Mouse (Mus musculus) neural tube, embryonic 11.5 days (tissue): Measurements from ENCODE around the gene Gm49510. TPM values are rescaled to one million over a fixed set of nuclear protein-coding genes. Genes with fewer than 3 reads are reported as not detected.

Source experiments
- ATAC-seq: fragments of 200-750 bp; cut with Nextera tagmentation; 2 replicates; pipeline ENCODE4 v1.8.0; 2017; ENCODE audit warnings: moderate number of reproducible peaks, mild to moderate bottlenecking, moderate TSS enrichment, moderate library complexity; ENCODE audit not compliant: insufficient read depth, low FRiP score, low TSS enrichment
- DNase-seq: peaks from one replicate; pipeline ENCODE4 v3.0.0-alpha.2; 2015; ENCODE audit warnings: low spot score
- H3K27ac ChIP-seq: fragments of 300-500 bp; sonication (generic); 2 replicates; pipeline ENCODE4 v1.5.1; 2014; ENCODE audit warnings: low read depth, mild to moderate bottlenecking, low read length
- H3K27me3 ChIP-seq: fragments of 300-500 bp; sonication (generic); 2 replicates; pipeline ENCODE4 v1.6.1; 2014; ENCODE audit warnings: mild to moderate bottlenecking, low read length, mixed read lengths; ENCODE audit not compliant: control insufficient read depth, insufficient read depth
- H3K36me3 ChIP-seq: fragments of 300-500 bp; sonication (generic); 2 replicates; pipeline ENCODE4 v1.6.1; 2014; ENCODE audit warnings: mild to moderate bottlenecking, low read length, moderate library complexity, mixed read lengths; ENCODE audit not compliant: control insufficient read depth, insufficient read depth
- H3K4me1 ChIP-seq: fragments of 300-500 bp; sonication (generic); 2 replicates; pipeline ENCODE4 v1.6.1; 2014; ENCODE audit warnings: low read length, mixed read lengths; ENCODE audit not compliant: control insufficient read depth, insufficient read depth
- H3K4me2 ChIP-seq: fragments of 300-500 bp; sonication (generic); 2 replicates; pipeline ENCODE4 v1.6.1; 2014; ENCODE audit warnings: low read depth, mild to moderate bottlenecking, moderate library complexity
- H3K4me3 ChIP-seq: fragments of 300-500 bp; sonication (generic); 2 replicates; pipeline ENCODE4 v1.5.1; 2014; ENCODE audit warnings: low read depth, low read length
- H3K9ac ChIP-seq: fragments of 300-500 bp; sonication (generic); 2 replicates; pipeline ENCODE4 v1.6.1; 2014; ENCODE audit warnings: mild to moderate bottlenecking, low read length
- H3K9me3 ChIP-seq: fragments of 300-500 bp; sonication (generic); 2 replicates; pipeline ENCODE4 v1.6.1; 2016; ENCODE audit warnings: low read length; ENCODE audit not compliant: control insufficient read depth
- WGBS: fragments of 180-500 bp; shearing (Covaris S2); extraction: QIAGEN DNeasy Blood & Tissue Kit; methylation state at CpG from one replicate; pipeline ENCODE4 v1.1.7; 2014; 5-methylcytosine and 5-hydroxymethylcytosine counted together
- polyA plus RNA-seq: library from polyadenylated mRNA; unstranded; fragments of >200 nt; fragmentation: Nextera tagmentation; extraction: Ambion mirVana; gene quantifications from 2 replicates; pipeline ENCODE4 v1.2.1, GENCODE M21; 2014

The Gm49510 gene
- polyA plus RNA-seq, 1 experiment from 2014 or later = 0.27 TPM

GRCm38 (mm10) chr15:78927021-78927787 is 27.7 kb downstream of the Gm49510 start:
- WGBS = 20% methylated on average over 15 of the region's 15 CpGs
- Histone ChIP-seq H3K9me3 (no peaks in the 10 kb centered on the region), H3K36me3 (no peaks in the 10 kb centered on the region), H3K4me1 (peaks cover 23% of the 10 kb centered on the region), H3K9ac (no peak overlapping the region), H3K27me3 (peaks cover 4% of the 10 kb centered on the region; the same call in 1 of the 2 replicates), H3K4me2 (peak overlapping the region; percentile 57), H3K4me3 (peak overlapping the region; percentile 30), H3K27ac (no peak overlapping the region)
- no peak for ATAC-seq
- DNase-seq = no peak

GRCm38 (mm10) chr15:78927788-78928457 is 28.5 kb downstream of the Gm49510 start:
- peak overlapping the region; percentile 37; the same call in 1 of the 2 replicates for H3K9ac ChIP-seq
- WGBS = 1% methylated on average over 27 of the region's 35 CpGs
- H3K4me3 ChIP-seq = peak overlapping the region; percentile 30
- H3K27ac ChIP-seq = 0 out of 2 replicates have a peak overlapping the region, but pooled peaks have one; percentile 3
- H3K36me3 ChIP-seq = no peaks in the 10 kb centered on the region
- DNase-seq (peak; percentile 77), ATAC-seq (peak; percentile 43; the same call in 1 of the 2 replicates)
- peaks cover 4% of the 10 kb centered on the region; the same call in 1 of the 2 replicates for H3K27me3 ChIP-seq
- no peaks in the 10 kb centered on the region for H3K9me3 ChIP-seq
- peaks cover 23% of the 10 kb centered on the region for H3K4me1 ChIP-seq
- peak overlapping the region; percentile 57 for H3K4me2 ChIP-seq

GRCm38 (mm10) chr15:78928539-78928938 is 29.1 kb downstream of the Gm49510 start:
- Histone ChIP-seq H3K4me1 (peaks cover 23% of the 10 kb centered on the region), H3K4me3 (no peak overlapping the region), H3K9me3 (no peaks in the 10 kb centered on the region), H3K36me3 (no peaks in the 10 kb centered on the region), H3K27ac (no peak overlapping the region), H3K9ac (no peak overlapping the region), H3K4me2 (peak overlapping the region; percentile 57), H3K27me3 (peaks cover 4% of the 10 kb centered on the region; the same call in 1 of the 2 replicates)
- ATAC-seq = no peak
- WGBS = 48% methylated on average over 8 of the region's 8 CpGs
- DNase-seq = no peak

GRCm38 (mm10) chr15:78930192-78930706 is 30.8 kb downstream of the Gm49510 start:
- Histone ChIP-seq H3K4me2 (no peak overlapping the region), H3K4me1 (peaks cover 23% of the 10 kb centered on the region), H3K4me3 (no peak overlapping the region), H3K9me3 (no peaks in the 10 kb centered on the region), H3K36me3 (no peaks in the 10 kb centered on the region), H3K9ac (no peak overlapping the region), H3K27ac (no peak overlapping the region), H3K27me3 (peaks cover 4% of the 10 kb centered on the region; the same call in 1 of the 2 replicates)
- WGBS = 92% methylated on average over 6 of the region's 6 CpGs
- DNase-seq (no peak), ATAC-seq (no peak)

- ATAC-seq (no peak), DNase-seq (no peak)
- H3K27me3 ChIP-seq = peaks cover 4% of the 10 kb centered on the region; the same call in 1 of the 2 replicates
- no peak overlapping the region for H3K4me3 ChIP-seq
- H3K27ac ChIP-seq = no peak overlapping the region
- no peak overlapping the region for H3K4me2 ChIP-seq
- H3K4me1 ChIP-seq = peaks cover 25% of the 10 kb centered on the region
- no peaks in the 10 kb centered on the region for H3K9me3 ChIP-seq
- 83% methylated on average over 7 of the region's 7 CpGs for WGBS
- H3K9ac ChIP-seq = no peak overlapping the region
- no peaks in the 10 kb centered on the region for H3K36me3 ChIP-seq
Observed at GRCm38 (mm10) chr15:78930801-78931426, 31.4 kb downstream of the Gm49510 start.

GRCm38 (mm10) chr15:78931577-78931976 is 32.1 kb downstream of the Gm49510 start:
- Histone ChIP-seq H3K9ac (no peak overlapping the region), H3K36me3 (no peaks in the 10 kb centered on the region), H3K27ac (no peak overlapping the region), H3K4me1 (peaks cover 23% of the 10 kb centered on the region), H3K4me2 (no peak overlapping the region), H3K27me3 (peaks cover 4% of the 10 kb centered on the region; the same call in 1 of the 2 replicates), H3K4me3 (no peak overlapping the region), H3K9me3 (no peaks in the 10 kb centered on the region)
- no peak for DNase-seq
- ATAC-seq = no peak
- WGBS = 32% methylated on average over 3 of the region's 3 CpGs

- Histone ChIP-seq H3K36me3 (peaks cover 10% of the 10 kb centered on the region), H3K4me2 (peak within 1 kb of the TSS; percentile 85), H3K4me1 (peaks cover 8% of the 10 kb centered on the region), H3K27me3 (no peaks in the 10 kb centered on the region), H3K4me3 (peak within 1 kb of the TSS; percentile 81), H3K9ac (peak within 1 kb of the TSS; percentile 80), H3K27ac (peak within 1 kb of the TSS; percentile 53; the same call in 1 of the 2 replicates), H3K9me3 (no peaks in the 10 kb centered on the region)
- ATAC-seq (peak; percentile 82), DNase-seq (peak; percentile 88)
- under 1% methylated on average over 42 of the region's 42 CpGs for WGBS
Observed at GRCm38 (mm10) chr15:78934784-78935320, 35.4 kb downstream of the Gm49510 start, which contains the start of gene Nol12. TSS of gene Nol12 (plus strand) at chr15:78934933.

- Histone ChIP-seq H3K4me1 (peaks cover 8% of the 10 kb centered on the region), H3K36me3 (peaks cover 19% of the 10 kb centered on the region), H3K27me3 (no peaks in the 10 kb centered on the region), H3K4me3 (no peak overlapping the region), H3K9me3 (no peaks in the 10 kb centered on the region), H3K4me2 (no peak overlapping the region), H3K9ac (no peak overlapping the region), H3K27ac (no peak overlapping the region)
- ATAC-seq (no peak), DNase-seq (no peak)
- WGBS = 95% methylated on average over 12 of the region's 12 CpGs
Observed at GRCm38 (mm10) chr15:78936403-78936802, 36.9 kb downstream of the Gm49510 start.
